Mouse (Mus musculus): ENCODE data around the gene Slc39a1.

GRCm38 (mm10) chr3:90292345-90293275 is 44.6 kb downstream of the Slc39a1 start, which contains the start of gene Gatad2b:
- no peak for TF ChIP-seq ZNF384 (IDR thresholded peaks at IDR 0.05; ENCODE audit: low read depth, low read length)
- peak; percentile 92 for TF ChIP-seq CHD2 (IDR thresholded peaks at IDR 0.05; ENCODE audit: low read depth, low read length)

All from ES-E14 (cell line).